Mouse (Mus musculus): ENCODE data around the gene Olfr524.
A peak's percentile ranks its signal among the peaks of the same experiment; 100 is the strongest.

Olfr524 gene

GRCm38 (mm10) chr7:140186646-140187620, 18.8 kb downstream of the Olfr524 start:
- peak; percentile 39 to 51 for DNase-seq (ENCODE audit: low spot score in 2 of 2)

- DNase-seq (ENCODE audit: low spot score in 2 of 2), result no peak
These were observed 21.6 kb downstream of the Olfr524 start for GRCm38 (mm10) chr7:140184206-140184605.

- DNase-seq (ENCODE audit: low spot score in 2 of 2), result no peak
These were observed 25.1 kb downstream of the Olfr524 start for GRCm38 (mm10) chr7:140180692-140181091.

GRCm38 (mm10) chr7:140179176-140179575, 26.6 kb downstream of the Olfr524 start:
- no peak for DNase-seq (ENCODE audit: low spot score in 2 of 2)

- no peak for DNase-seq (ENCODE audit: low spot score in 2 of 2)
These were observed 32.8 kb downstream of the Olfr524 start, which contains the start of gene Olfr523 for GRCm38 (mm10) chr7:140172936-140173335. Olfr523 (plus strand) TSS chr7:140173217.

- DNase-seq (ENCODE audit: low spot score in 2 of 2), result no peak
These were observed 34.9 kb downstream of the Olfr524 start for GRCm38 (mm10) chr7:140170863-140171262.

GRCm38 (mm10) chr7:140169386-140169785, 36.4 kb downstream of the Olfr524 start:
- DNase-seq (ENCODE audit: low spot score in 2 of 2), result no peak

- DNase-seq (ENCODE audit: low spot score in 2 of 2), result no peak
These were observed 37.8 kb downstream of the Olfr524 start for GRCm38 (mm10) chr7:140167950-140168349.

- no peak for DNase-seq (ENCODE audit: low spot score in 2 of 2)
These were observed 41.1 kb downstream of the Olfr524 start, which contains the start of gene Olfr522 for GRCm38 (mm10) chr7:140164664-140165063. Olfr522 (minus strand) TSS chr7:140164764.

GRCm38 (mm10) chr7:140160363-140160762, 45.4 kb downstream of the Olfr524 start:
- DNase-seq (ENCODE audit: low spot score in 2 of 2), result no peak

- peak; percentile 77 to 81 for DNase-seq (ENCODE audit: low spot score in 2 of 2)
These were observed 51.4 kb downstream of the Olfr524 start, which contains the start of gene Sprn for GRCm38 (mm10) chr7:140154218-140154927. Sprn (minus strand) TSS chr7:140154877.

GRCm38 (mm10) chr7:140153829-140154217, 51.9 kb downstream of the Olfr524 start:
- no peak for DNase-seq (ENCODE audit: low spot score in 2 of 2)

- peak in 1 of 2 experiments; percentile 62 for DNase-seq (ENCODE audit: low spot score in 2 of 2)
These were observed 52.4 kb downstream of the Olfr524 start for GRCm38 (mm10) chr7:140153383-140153782.
